Mouse (Mus musculus) liver, embryonic 15.5 days (tissue): Measurements from ENCODE around the gene Npr2. TPM values are rescaled to one million over a fixed set of nuclear protein-coding genes. Genes with fewer than 3 reads are reported as not detected.
"Not testable (repeated sequence)": the region's sequence is repeated elsewhere in the genome, so short reads cannot be mapped to it uniquely, and the experiment has no call there.

Experiments used
- ATAC-seq: fragments of 200-750 bp; cut with Nextera tagmentation; 2 replicates; pipeline ENCODE4 v1.8.0; 2017; ENCODE audit warnings: moderate number of reproducible peaks, mild to moderate bottlenecking, moderate library complexity; ENCODE audit not compliant: insufficient read depth
- H3K27ac ChIP-seq: fragments of 300-500 bp; sonication (generic); replicated peaks from 2 replicates; pipeline ENCODE4 v1.5.1; 2015; ENCODE audit warnings: mild to moderate bottlenecking, inconsistent platforms
- H3K27me3 ChIP-seq: fragments of 300-500 bp; sonication (generic); 2 replicates; pipeline ENCODE4 v1.6.1; 2015; ENCODE audit warnings: mild to moderate bottlenecking, inconsistent platforms
- H3K36me3 ChIP-seq: fragments of 300-500 bp; sonication (generic); replicated peaks from 2 replicates; pipeline ENCODE4 v1.6.1; 2015; ENCODE audit warnings: moderate library complexity, mild to moderate bottlenecking, inconsistent platforms
- H3K4me1 ChIP-seq: fragments of 300-500 bp; sonication (generic); replicated peaks from 2 replicates; pipeline ENCODE4 v1.6.1; 2015; ENCODE audit warnings: inconsistent platforms
- H3K4me2 ChIP-seq: fragments of 300-500 bp; sonication (generic); 2 replicates; pipeline ENCODE4 v1.6.1; 2015; ENCODE audit warnings: moderate library complexity, mild to moderate bottlenecking, inconsistent platforms
- H3K4me3 ChIP-seq: fragments of 300-500 bp; sonication (generic); replicated peaks from 2 replicates; pipeline ENCODE4 v1.5.1; 2015; ENCODE audit warnings: mild to moderate bottlenecking, inconsistent platforms
- H3K9ac ChIP-seq: fragments of 300-500 bp; sonication (generic); 2 replicates; pipeline ENCODE4 v1.6.1; 2015; ENCODE audit warnings: moderate library complexity, mild to moderate bottlenecking, inconsistent platforms
- H3K9me3 ChIP-seq: fragments of 300-500 bp; sonication (generic); replicated peaks from 2 replicates; pipeline ENCODE4 v1.6.1; 2016; ENCODE audit warnings: inconsistent platforms
- WGBS: fragments of 180-500 bp; shearing (Covaris S2); methylation state at CpG from one replicate; pipeline ENCODE4 v1.1.7; 2015; ENCODE audit warnings: mixed read lengths; ENCODE audit not compliant: insufficient replicate concordance; 5-methylcytosine and 5-hydroxymethylcytosine counted together
- polyA plus RNA-seq: library from polyadenylated mRNA; unstranded; fragments of >200 nt; fragmentation: Nextera tagmentation; extraction: Ambion mirVana; gene quantifications from 2 replicates; pipeline ENCODE4 v1.2.1, GENCODE M21; 2015

Gene Npr2
- polyA plus RNA-seq, 1 experiment from 2014 or later = 0.70 TPM

DNA sequence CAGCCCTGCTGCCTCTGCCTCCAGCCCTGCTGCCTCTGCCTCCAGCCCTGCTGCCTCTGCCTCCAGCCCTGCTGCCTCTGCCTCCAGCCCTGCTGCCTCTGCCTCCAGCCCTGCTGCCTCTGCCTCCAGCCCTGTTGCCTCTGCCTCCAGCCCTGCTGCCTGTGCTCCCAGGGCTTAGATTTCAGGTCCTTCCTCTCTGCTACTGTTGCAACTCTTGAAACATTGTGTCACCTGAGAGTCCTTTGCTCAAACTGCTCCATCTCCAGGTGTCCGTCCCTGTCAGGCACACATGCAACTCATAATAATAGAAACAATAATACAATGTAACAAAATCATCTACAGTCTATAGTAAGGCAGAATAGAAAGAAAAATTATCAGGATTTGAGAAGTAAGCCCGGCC, 35.1 kb upstream of the Npr2 start:
- 77% methylated on average over 2 of the region's 2 CpGs for WGBS
- H3K4me3 ChIP-seq, H3K9me3 ChIP-seq, H3K4me2 ChIP-seq, ATAC-seq, H3K27me3 ChIP-seq, H3K36me3 ChIP-seq, H3K9ac ChIP-seq: not testable (repeated sequence)
- Histone ChIP-seq H3K4me1 (peaks cover 55% of the 10 kb centered on the region), H3K27ac (peak overlapping the region; percentile 45; the same call in 1 of the 2 replicates)

DNA sequence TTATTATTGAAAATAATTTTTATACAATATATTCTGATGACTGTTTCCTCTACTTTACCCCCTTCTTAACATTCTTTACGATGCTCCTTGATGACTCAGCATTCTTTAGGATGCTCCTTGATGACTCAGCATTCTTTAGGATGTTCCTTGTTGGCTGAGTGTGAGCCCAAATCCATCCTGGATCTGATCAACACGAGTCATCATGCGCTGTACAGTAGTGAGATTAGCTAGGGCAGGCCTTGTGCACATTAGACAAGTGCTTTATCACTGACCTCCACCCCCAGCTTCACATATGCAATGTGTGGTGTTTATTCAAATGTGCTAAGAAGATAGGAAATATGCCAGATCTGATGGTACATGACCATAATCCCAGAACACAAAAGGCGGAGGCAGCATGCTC, 33.5 kb upstream of the Npr2 start:
- Histone ChIP-seq H3K4me3 (no peak overlapping the region), H3K36me3 (no peaks in the 10 kb centered on the region), H3K9ac (0 out of 2 replicates have a peak overlapping the region, but pooled peaks have one; percentile 19), H3K4me2 (peak overlapping the region; percentile 52), H3K27me3 (no peaks in the 10 kb centered on the region), H3K27ac (peak overlapping the region; percentile 93), H3K9me3 (no peaks in the 10 kb centered on the region), H3K4me1 (peaks cover 60% of the 10 kb centered on the region)
- WGBS = 23% methylated on average over 4 of the region's 4 CpGs
- ATAC-seq = peak; percentile 97

DNA sequence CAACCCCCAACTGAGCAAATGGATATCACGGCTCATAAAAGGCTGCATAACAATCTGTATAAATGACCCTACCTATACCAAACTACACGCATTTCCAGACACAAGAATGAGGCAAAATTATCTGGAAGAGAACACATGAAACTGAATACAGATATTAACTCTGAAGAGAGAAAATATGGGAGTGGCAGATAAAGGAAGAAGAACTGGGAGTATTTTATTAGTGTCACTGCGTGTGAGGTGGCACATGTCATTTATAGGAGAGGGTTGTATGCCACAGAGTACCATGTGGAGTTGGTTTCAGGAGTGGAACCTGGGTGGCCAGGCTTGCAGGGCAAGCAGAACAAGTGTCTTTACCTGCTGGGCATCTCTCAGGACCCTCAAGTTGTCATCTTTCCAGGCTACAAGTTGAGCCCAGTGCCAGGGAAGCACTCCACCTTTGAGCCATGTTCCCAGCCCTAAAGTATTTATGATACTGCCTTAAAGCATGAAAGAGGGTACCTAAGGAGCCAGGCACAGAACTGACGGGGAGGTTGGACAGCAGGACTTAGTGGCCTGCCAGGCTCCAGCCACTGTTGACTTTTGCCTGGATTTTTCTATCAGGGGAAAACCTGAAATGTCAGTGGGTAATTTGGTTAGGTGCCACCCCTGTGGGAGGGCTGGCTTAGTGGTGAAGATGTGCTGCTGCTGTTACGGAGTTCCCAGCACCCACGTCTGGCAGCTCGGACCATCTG, 32.9 kb upstream of the Npr2 start:
- Histone ChIP-seq H3K27me3 (no peaks in the 10 kb centered on the region), H3K4me3 (no peak overlapping the region), H3K36me3 (no peaks in the 10 kb centered on the region), H3K27ac (peak overlapping the region; percentile 93), H3K9me3 (no peaks in the 10 kb centered on the region), H3K9ac (0 out of 2 replicates have a peak overlapping the region, but pooled peaks have one; percentile 19), H3K4me2 (peak overlapping the region; percentile 52), H3K4me1 (peaks cover 66% of the 10 kb centered on the region)
- ATAC-seq = peak; percentile 71
- 41% methylated on average over 7 of the region's 7 CpGs for WGBS

DNA sequence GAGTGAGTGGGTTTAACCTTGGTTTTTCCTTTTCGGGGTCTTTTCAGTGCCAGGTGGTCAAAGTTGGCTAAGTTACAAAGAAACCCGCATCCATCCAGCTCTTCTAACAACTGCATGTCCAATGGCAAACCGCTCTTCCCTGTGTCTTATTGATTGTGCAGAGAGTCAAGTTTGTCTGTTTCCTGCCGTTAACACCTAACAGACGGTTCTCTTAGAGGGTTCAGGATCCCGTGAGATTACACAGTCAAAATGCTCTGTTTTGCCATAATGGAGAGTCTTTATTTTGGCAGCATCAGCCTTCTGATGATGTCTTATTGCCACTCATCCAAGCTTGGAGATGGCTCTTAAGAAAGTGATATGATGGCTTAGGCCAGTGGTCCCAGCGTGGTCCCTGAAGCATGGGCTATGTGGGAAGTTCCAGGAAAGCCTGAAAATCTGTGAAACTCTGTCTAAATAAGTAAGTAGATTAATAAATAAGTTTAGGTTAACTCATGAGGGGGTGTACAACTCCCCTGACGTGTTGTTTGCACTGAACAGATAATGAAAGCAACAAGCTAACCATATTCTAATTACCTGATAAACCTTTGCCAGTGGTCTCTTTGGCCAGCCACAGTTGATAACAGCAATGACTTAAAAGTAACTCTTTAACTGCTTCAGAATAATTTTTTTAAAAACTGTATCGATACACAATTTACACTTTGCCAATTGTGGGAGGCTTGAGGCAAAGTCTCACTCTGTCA, 31.4 kb upstream of the Npr2 start:
- Histone ChIP-seq H3K27ac (peak overlapping the region; percentile 93), H3K4me1 (peaks cover 82% of the 10 kb centered on the region), H3K27me3 (no peaks in the 10 kb centered on the region), H3K9ac (0 out of 2 replicates have a peak overlapping the region, but pooled peaks have one; percentile 11), H3K4me2 (peak overlapping the region; percentile 42), H3K4me3 (no peak overlapping the region), H3K9me3 (no peaks in the 10 kb centered on the region), H3K36me3 (no peaks in the 10 kb centered on the region)
- ATAC-seq = no peak
- 42% methylated on average over 9 of the region's 9 CpGs for WGBS

DNA sequence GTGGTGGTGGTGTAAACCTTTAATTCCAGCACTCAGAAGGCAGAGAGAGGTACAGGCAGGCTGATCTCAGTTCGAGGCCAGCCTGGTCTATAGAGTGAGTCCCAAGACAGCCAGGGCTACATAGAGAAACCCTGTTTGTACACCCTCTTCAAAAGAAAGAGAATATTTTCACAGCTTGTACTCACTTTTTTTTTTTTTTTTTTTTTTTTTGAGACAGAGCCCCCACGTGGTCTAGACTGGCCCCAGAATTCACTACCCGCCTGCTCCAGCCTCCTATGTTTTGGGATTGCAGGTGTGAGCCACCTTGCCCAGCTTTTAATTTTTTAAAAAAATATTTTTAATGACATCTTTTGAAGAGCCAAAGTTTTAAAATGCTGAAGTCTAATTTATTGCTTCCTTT, 27.6 kb upstream of the Npr2 start:
- H3K4me1 ChIP-seq = peaks cover 71% of the 10 kb centered on the region
- 59% methylated on average over 3 of the region's 3 CpGs for WGBS
- H3K27me3 ChIP-seq = no peaks in the 10 kb centered on the region
- no peaks in the 10 kb centered on the region for H3K9me3 ChIP-seq
- peak overlapping the region; percentile 72; the same call in 1 of the 2 replicates for H3K4me2 ChIP-seq
- H3K4me3 ChIP-seq = no peak overlapping the region
- peak overlapping the region; percentile 94 for H3K27ac ChIP-seq
- no peak for ATAC-seq
- no peak overlapping the region for H3K9ac ChIP-seq
- no peaks in the 10 kb centered on the region for H3K36me3 ChIP-seq

DNA sequence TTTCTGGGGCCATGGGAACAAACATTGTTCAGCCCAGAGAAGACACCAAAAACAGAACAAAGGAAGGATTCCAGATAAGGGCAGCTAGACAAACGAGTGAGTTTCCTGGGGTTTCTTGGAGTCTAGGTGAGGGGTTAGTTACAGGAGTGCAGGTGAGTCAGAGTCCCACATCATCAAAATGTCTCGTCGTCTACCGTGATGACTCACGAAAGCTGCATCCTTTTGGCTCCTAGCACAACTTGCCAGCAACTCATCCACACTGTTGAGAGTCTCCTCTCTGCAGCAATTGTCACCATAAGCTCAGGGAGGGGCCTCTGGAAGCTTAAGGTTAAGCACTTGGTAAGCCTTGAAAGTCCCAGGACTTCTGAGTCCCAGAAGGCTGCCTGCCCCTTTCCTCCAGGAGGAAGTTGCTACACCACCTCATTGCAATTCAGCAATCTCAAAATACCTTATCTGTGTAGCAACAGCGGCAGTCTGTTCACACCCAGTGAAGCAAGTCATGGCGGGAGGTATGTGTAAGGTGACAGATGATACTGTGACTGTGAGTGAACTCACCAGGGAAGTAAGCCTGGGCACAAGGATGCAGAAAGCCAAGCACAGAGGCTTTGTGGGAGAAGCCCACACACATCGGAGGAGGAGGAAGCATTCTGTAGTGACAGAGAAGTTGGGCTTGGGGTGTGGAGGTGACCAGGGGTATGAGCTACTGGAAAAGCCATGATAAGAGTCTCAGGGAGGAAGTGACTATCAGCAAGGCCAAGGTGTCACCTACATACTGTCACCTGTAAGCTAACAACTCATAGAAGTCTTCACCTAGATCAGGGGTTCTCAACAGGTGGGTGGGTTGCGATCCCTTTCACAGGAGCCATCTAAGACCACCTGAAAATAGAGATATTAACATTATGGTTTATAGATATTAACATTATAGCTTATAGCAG, 26.7 kb upstream of the Npr2 start:
- Histone ChIP-seq H3K9ac (peak overlapping the region; percentile 52), H3K36me3 (no peaks in the 10 kb centered on the region), H3K4me3 (peak overlapping the region; percentile 24), H3K27ac (peak overlapping the region; percentile 94), H3K4me2 (peak overlapping the region; percentile 72), H3K4me1 (peaks cover 62% of the 10 kb centered on the region), H3K9me3 (no peaks in the 10 kb centered on the region), H3K27me3 (no peaks in the 10 kb centered on the region)
- peak; percentile 98 for ATAC-seq
- WGBS = 30% methylated on average over 9 of the region's 9 CpGs

DNA sequence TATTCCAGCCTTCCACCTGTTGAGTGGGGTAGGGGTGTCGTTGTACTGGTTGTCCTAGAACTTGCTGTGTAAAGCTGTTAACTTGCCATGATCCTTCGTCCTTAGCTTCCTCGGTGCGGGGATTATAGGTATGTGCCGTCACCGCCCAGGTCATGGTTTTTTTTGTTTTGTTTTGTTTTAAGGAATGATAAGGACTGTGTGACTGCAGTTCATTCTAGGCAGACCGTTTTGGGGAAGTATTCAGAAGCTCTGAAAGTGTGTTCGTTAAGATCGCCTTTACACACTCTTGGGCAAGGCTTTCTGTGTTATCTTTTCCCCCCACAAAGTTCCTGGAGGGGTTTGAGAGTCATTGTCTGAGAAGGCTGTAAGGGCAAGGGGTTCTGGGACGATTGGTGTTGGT, 19.2 kb upstream of the Npr2 start:
- Histone ChIP-seq H3K4me3 (peak overlapping the region; percentile 11), H3K27me3 (no peaks in the 10 kb centered on the region), H3K4me2 (peak overlapping the region; percentile 55), H3K27ac (peak overlapping the region; percentile 66), H3K36me3 (no peaks in the 10 kb centered on the region), H3K4me1 (peaks cover 27% of the 10 kb centered on the region), H3K9me3 (no peaks in the 10 kb centered on the region), H3K9ac (no peak overlapping the region)
- peak; percentile 70 for ATAC-seq
- WGBS = 12% methylated on average over 10 of the region's 10 CpGs

DNA sequence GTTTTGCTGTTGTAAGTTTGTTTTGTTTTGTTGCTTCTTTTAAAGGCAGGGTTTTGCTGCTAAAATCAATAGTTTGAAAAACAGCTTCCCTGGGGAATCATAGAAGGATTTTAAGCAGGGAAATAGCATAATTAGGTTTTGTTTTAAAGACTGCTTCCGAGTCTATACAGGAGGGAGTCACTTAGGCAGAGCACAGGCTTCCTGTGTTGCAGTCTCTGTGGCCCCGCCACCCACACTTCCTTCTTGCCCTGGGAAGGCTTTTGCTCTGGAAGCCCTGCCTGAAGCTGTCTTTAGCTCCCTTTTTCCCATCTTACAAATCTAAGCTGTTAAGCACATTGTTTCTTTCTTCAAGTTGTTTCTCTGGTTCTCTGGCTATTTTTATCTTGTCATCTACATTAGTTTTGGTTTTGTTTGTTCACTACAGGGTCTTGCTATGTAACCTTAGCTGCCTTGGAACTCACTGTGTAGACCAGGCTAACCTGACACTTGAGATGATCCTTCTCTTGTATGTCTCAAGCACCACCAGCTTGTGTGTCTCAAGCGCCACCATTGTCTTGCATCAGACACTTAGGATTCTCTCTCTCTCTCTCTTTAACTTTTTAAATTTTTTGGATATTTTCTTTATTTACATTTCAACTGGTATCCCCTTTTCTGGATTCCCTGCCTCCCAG, 18.5 kb upstream of the Npr2 start:
- Histone ChIP-seq H3K9me3 (no peaks in the 10 kb centered on the region), H3K4me2 (peak overlapping the region; percentile 55), H3K27me3 (no peaks in the 10 kb centered on the region), H3K4me1 (peaks cover 27% of the 10 kb centered on the region), H3K27ac (peak overlapping the region; percentile 66), H3K4me3 (no peak overlapping the region; the same call in 1 of the 2 replicates), H3K36me3 (no peaks in the 10 kb centered on the region), H3K9ac (no peak overlapping the region)
- peak; percentile 72 for ATAC-seq
- 40% methylated on average over 3 of the region's 3 CpGs for WGBS

DNA sequence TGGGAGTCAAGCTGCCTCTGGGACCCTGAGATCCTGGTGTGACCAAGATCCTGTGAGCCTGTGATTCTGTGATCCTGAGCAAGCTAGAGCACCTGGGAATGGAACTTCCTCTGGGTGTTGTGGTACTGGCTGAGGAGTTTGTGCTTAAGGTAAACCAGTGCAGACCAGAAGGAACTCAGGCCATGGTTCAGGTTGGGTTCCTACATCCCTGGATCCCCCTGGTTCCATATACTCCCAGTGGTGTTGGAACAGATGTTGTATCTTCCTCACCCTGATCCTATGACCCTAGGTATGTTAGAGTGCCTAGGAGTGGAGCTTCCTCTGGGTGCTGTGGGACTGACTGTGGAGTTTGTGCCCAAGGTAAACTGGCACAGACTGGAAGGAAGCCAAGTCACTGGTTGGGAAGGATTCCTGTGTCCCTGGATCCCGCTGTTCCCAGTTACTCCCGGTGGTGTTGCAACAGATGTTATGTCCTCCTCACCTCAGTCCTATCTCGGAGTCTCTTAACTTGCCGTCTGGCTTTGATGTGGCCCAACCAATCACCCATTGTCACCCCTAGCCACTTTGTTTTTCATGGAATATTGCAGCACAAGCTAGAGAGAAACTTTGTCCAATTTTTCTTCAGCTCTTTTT, 11.5 kb upstream of the Npr2 start:
- no peak overlapping the region for H3K4me3 ChIP-seq
- no peaks in the 10 kb centered on the region for H3K36me3 ChIP-seq
- H3K27ac ChIP-seq = no peak overlapping the region
- H3K9ac ChIP-seq = no peak overlapping the region
- H3K27me3 ChIP-seq = no peaks in the 10 kb centered on the region
- no peak for ATAC-seq
- WGBS = 66% methylated on average over 4 of the region's 4 CpGs
- no peaks in the 10 kb centered on the region for H3K4me1 ChIP-seq
- no peak overlapping the region for H3K4me2 ChIP-seq
- H3K9me3 ChIP-seq = peaks cover 4% of the 10 kb centered on the region
